Mouse (Mus musculus) adrenal gland, adult 8-10 months (tissue): ENCODE results near the gene Smarce1. TPM values are rescaled to one million over a fixed set of nuclear protein-coding genes. Genes with fewer than 3 reads are reported as not detected.
A peak's percentile ranks its signal among the peaks of the same experiment; 100 is the strongest.
"Not testable (repeated sequence)": the region's sequence is repeated elsewhere in the genome, so short reads cannot be mapped to it uniquely, and the experiment has no call there.

Experiments used
- DNase-seq: peaks from one replicate; pipeline ENCODE4 v3.0.0; 2022
- total RNA-seq, 4 experiments: library from RNA; stranded (reverse); gene quantifications; 2 replicates each; pipeline ENCODE4 v1.2.4; 2022

Smarce1 gene
- 10 to 100 TPM; 48.9 to 69.5 (median 57.2) TPM for total RNA-seq

DNA sequence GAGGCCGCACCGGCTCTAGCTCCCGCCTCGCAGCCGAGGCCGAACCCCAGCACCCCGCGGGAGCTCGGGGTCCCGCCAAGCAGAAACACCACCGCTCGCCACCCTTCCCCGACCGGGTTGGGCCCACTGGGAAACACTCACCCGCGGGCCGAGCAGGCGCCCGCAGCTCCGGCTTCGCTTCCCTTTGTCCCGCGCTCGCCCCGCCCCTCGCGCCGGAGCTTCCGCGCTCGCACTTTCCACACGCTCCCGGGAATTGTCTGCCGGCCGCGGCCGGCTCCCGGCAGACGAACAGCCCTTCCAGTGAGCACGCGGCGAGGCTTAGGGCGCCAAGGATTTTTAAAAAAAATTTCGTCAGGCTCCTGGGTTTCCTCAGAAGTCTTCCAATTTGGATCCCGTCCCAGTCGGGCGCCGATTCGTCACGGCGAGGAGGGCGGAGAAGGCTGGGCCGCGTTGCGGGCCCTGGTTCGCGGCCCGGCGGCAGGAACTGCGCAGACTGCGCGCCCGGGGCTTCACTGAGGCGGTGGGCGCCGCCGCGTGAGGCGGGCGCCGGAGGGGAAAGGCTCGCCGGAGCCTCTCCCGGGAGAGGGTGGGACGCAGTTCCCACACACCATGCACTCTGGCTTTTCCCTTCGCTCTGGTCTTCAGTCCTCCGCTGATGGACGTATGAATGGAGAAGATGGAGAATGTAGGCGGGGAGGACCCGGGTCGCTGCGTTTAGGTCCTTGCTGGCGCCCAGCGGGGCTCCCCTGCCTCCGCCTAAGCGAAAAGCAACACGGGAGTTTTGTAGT is at the start of gene Smarce1:
Gene Smarce1, minus strand, starts transcription at position 757 of the 788 bp plus-strand sequence.
- peak; percentile 61 for DNase-seq

DNA sequence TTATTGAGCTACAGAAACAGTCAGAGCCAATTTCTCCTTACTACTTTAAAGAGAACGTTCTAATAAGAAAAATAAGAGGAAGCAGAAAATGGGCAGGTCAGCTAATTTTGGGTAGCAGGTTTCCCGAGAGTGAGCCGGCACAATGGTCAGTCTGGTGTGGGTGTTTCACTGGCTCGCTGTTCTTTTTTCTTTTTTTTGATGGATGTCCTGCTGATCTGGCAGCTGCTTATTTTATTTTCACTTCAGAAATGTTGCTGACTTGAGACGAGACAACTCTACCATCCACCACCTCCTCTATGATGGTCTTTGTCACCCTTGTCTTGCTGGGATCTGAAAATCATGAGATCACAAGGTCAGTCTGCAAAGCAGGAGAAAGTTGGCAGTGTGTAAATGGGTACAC is 49.2 kb upstream of the Smarce1 start:
- no peak for DNase-seq

DNA sequence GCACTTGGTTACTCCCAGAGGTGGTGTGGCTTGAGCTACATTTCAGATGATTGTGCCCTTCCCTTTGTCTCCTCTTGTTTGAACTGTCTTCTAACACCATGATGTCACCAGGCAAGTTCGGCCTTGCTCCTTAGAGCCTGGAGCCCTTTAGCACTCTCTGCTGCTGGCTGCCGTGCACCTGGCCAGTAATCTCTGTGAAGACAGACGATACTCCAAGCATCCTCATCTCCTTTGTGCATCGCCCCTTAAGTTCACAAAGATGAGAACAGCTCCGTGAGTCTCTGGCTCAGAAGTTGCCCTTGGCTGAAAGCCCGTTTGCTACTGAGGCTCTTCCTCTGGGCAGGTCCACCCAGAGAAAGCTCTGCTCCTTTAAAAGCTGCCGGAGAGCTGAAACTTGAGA is 46.0 kb upstream of the Smarce1 start:
- DNase-seq = no peak

GRCm38 (mm10) chr11:99275624-99276023 is 44.8 kb upstream of the Smarce1 start:
- DNase-seq = no peak

DNA sequence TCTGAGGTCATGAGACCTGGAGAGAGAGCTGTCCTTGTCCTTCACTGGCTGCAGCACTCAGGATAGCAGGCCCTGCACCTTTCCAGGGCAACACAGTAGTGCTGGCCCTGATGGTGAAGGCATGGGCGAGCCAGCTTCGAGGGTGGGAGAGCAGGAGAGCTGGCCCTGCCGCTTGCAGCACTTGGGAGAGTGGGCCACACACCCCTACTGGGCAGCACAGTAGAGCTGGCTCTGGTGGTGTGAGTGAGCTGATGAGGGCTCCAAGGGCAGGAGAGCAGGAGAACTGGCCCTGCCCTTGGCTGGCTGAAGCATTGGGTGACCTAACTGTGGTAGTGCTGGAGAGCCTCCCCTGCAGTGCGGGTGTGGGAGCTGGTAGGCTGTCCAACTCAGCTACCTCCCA is 41.9 kb upstream of the Smarce1 start:
- peak; percentile 1 for DNase-seq

- DNase-seq = no peak
Observed at GRCm38 (mm10) chr11:99269192-99269591, 38.4 kb upstream of the Smarce1 start.

DNA sequence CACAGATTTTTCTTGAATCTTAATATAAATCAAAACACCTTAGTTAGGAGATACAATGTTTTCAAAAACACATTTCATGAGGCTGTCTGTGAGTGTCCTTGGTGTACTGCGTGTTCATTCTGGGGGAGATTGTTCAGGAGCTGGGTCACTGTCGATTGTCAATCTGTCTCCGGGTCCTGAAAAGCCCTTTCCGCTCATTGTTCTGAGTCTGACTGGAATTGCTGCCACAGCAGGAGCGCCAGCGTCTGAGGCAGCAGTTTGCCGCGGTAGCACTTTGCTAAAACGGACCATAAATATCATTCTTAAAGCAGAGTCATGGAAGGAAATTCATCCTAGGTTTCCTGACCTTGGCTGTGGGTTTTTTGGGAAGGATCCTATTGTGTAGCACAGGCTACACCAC is 35.0 kb upstream of the Smarce1 start:
- DNase-seq = peak; percentile 9

GRCm38 (mm10) chr11:99265220-99265619 is 34.4 kb upstream of the Smarce1 start:
- peak; percentile 4 for DNase-seq

DNA sequence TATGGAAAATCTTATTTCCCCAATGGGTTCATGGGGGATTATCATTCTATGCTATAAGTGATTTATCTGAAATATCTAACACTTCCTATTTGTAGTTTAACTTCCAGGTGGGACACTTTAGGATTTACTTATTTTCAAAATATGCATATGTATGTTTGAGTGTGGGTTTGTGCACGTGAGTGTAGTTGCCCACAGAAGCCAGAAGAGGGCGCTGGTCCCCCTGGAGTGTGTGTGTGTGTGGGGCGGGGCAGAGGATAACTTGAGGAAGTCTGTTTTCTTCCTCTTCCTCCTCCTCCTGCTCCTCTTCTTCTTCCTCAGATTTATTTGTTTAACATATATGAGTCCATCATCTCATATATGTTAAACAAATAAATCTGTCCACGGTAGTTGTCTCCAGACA is 25.4 kb upstream of the Smarce1 start:
- DNase-seq = no peak

- DNase-seq = no peak
Observed at GRCm38 (mm10) chr11:99255316-99255715, 24.5 kb upstream of the Smarce1 start.

- DNase-seq = no peak
Observed at GRCm38 (mm10) chr11:99253893-99254292, 23.1 kb upstream of the Smarce1 start.

GRCm38 (mm10) chr11:99252671-99253070 is 21.9 kb upstream of the Smarce1 start:
- DNase-seq = no peak

DNA sequence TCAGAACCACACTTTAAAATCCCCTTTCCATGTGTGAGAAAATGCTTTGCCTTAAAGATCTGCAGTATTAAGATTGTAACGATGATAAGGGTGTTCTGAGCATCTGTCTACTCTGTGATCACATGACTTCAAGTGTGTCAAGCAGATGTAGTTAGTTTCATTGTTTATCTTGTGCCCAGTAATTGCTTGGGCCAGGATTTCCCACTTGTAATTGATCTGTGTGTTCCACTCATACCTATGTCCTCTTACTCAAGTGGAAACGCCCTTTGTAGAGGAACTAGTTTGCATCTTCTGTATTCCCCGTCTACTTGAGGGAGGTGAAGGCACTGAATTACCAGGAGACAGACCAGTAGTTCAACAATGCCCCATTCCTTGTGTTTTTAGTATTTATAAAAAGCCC is 19.8 kb upstream of the Smarce1 start:
- no peak for DNase-seq

- DNase-seq = no peak
Observed at GRCm38 (mm10) chr11:99250241-99250640, 19.4 kb upstream of the Smarce1 start.

DNA sequence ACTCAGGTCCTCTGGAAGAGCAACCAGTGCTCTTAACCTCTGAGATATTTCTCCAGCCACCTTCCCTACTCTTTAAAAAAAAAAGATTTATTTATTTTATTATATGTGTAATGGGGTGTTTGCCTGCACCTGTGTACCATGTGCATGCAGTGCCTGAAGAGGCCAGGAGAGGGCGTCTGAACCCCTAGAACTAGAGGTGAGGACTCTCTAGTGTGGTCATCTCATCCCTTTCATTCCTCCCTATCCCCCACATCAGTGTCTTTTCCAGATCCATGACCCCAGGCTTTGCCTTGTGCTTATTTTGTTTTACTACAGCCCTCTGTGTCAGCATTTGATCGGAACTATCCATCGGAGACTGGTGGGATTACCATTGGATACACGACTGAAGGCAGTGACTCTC is 18.3 kb upstream of the Smarce1 start:
- no peak for DNase-seq

- DNase-seq = no peak
Observed at GRCm38 (mm10) chr11:99247916-99248315, 17.1 kb upstream of the Smarce1 start.

GRCm38 (mm10) chr11:99244519-99244918 is 13.7 kb upstream of the Smarce1 start:
- not testable (repeated sequence) for DNase-seq

DNA sequence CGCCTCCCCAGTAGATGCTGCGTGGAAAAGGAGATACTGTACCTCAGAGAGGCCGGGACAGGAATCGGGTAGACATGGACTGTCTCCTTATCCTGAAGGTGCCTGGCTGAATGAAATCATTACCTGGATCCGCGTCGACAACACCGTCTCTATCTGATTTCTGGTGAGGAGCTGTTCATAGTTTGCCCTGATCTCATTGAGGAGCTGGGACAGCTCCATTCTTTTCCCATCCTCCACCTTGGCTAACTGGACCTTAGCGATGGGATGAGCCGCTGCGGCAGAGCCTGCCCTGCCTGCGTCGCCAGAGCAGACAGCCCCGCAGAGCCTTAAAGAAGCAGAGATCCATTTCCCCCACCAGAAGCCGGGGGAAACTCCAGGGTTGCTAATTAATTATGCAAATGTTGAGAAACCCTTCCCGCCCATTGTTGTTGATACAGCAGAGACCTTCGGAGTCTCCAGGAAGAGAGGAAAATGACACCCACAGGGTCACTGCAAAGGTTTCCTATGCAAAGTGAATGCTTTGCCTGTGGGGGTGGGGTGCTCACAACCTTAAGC is 13.1 kb upstream of the Smarce1 start, which contains the start of gene Krt222:
Gene Krt222, minus strand, starts transcription at position 266 of the 555 bp plus-strand sequence.
- no peak for DNase-seq

DNA sequence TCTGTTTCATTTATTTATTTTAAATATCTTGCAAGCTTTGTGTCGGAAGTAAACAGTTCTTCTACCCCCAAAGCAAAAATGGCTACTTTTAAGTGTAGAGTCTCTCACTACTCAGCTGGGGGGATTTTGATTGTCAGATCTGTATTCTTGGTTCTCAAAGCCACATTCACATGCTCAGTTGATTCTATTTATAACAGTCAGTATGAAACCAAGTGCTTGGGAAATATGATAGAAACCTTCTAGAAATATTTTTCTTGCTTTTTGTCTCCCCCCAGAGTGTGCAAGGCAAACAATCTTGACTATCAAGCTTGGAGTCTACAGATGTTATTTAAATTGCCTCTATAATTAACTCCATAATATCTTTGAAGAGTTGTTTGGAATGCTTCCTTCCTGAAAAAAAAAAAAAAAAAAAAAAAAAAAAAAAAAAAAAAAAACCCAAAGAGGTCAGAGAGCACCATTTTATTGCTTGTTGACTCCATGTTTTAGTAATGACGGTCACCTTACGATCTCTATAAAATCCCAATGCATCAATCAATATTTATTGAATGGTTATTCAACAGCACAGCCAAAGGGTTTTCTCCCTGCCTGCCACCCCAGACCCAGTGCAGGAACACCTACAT is 12.5 kb upstream of the Smarce1 start:
- DNase-seq = no peak

GRCm38 (mm10) chr11:99242056-99242455 is 11.2 kb upstream of the Smarce1 start:
- no peak for DNase-seq

DNA sequence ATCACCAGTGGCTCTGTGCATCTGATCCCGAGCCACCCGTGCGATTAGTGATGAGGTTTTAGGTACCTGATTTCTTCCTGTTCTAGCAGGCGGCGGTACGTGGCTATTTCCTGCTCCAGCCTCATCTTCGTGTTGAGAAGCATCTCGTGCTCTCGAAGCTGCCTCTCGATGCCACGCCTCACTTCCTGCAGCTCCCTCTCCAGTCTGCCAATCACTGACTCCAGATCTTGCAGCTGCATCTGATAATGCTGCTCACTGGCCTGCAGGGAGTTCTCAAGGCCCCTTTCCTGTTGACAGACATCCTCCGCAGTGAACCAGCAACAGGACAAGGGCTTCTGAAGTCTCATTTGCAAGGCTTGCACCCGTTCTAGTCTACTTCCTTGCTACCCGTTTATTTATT is 7.7 kb upstream of the Smarce1 start:
- no peak for DNase-seq

- DNase-seq = no peak
Observed at GRCm38 (mm10) chr11:99231049-99231816, 416 bp upstream of the Smarce1 start.
